ENCODE assay signal across 31 mouse cellular contexts in the genomic region with DNA sequence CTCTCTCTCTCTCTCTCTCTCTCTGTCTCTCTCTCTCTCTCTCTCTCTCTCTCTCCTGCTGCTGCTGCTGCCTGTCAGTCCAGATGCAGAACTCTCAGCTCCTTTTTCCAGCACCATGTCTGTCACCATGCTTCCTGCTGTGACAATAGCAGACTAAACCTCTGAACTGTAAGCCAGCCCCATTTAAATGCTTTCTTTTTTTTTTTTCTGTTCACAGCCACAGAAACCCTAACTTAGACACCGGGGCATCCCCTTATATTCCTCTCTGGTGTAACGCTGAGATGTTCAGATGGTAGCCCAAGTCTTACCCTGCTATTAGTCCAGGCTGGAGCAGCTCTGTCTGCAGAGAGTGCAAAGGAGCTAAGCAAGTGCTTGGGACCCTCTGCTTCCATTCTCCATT. TPM values are rescaled to one million over a fixed set of nuclear protein-coding genes. Genes with fewer than 3 reads are reported as not detected.
"Had no signal": no experiment of that assay in that cellular context is flagged by ENCODE, and none has a peak within 500 bp of the region (broad histone marks: within the 10 kb centered on the region; RNA-seq: fewer than 3 reads in every experiment).

No protein-coding gene starts in this region.

- H3K9ac ChIP-seq: limb, embryonic 12.5 days; limb, embryonic 13.5 days; limb, embryonic 15.5 days; liver, embryonic 12.5 days; liver, embryonic 13.5 days; liver, embryonic 14.5 days; liver, embryonic 15.5 days; liver, postnatal 0 days; lung, embryonic 14.5 days; lung, embryonic 15.5 days; midbrain, embryonic 12.5 days; midbrain, embryonic 13.5 days; midbrain, embryonic 15.5 days; neural tube, embryonic 12.5 days had no signal

- H3K27ac ChIP-seq: limb, embryonic 10.5 days; limb, embryonic 12.5 days; limb, embryonic 13.5 days; limb, embryonic 15.5 days; liver, embryonic 12.5 days; liver, embryonic 13.5 days; liver, embryonic 14.5 days; liver, embryonic 15.5 days; lung, embryonic 15.5 days; macrophage; midbrain, embryonic 10.5 days; midbrain, embryonic 12.5 days; midbrain, embryonic 13.5 days; midbrain, embryonic 15.5 days; neural tube, embryonic 12.5 days had no signal

- H3K27me3 ChIP-seq: limb, embryonic 12.5 days; limb, embryonic 13.5 days; limb, embryonic 15.5 days; liver, embryonic 12.5 days; liver, embryonic 13.5 days; liver, embryonic 15.5 days; lung, embryonic 15.5 days; midbrain, embryonic 12.5 days; midbrain, embryonic 13.5 days; midbrain, embryonic 15.5 days; neural tube, embryonic 12.5 days had no signal

- H3K4me3 ChIP-seq: limb, embryonic 10.5 days; limb, embryonic 12.5 days; limb, embryonic 13.5 days; limb, embryonic 15.5 days; liver, embryonic 12.5 days; liver, embryonic 13.5 days; liver, embryonic 15.5 days; lung, embryonic 15.5 days; megakaryocyte, embryonic 14.5 days; midbrain, embryonic 10.5 days; midbrain, embryonic 12.5 days; midbrain, embryonic 13.5 days; midbrain, embryonic 15.5 days; myocyte; neural tube, embryonic 12.5 days had no signal

- DNase-seq: left cerebral cortex, postnatal 4 days; liver, embryonic 13.5 days; liver, postnatal 0 days; lung, adult 18-20 months; lung, adult 2 months; lung, embryonic 14.5 days; lung, postnatal 10 days; lung, postnatal 14 days; lung, postnatal 36 days; lung, postnatal 4 days; midbrain, embryonic 14.5 days had no signal

- H3K36me3 ChIP-seq: limb, embryonic 10.5 days; limb, embryonic 12.5 days; limb, embryonic 13.5 days; limb, embryonic 15.5 days; liver, embryonic 12.5 days; liver, embryonic 13.5 days; liver, embryonic 15.5 days; lung, embryonic 15.5 days; midbrain, embryonic 10.5 days; midbrain, embryonic 12.5 days; midbrain, embryonic 13.5 days; midbrain, embryonic 15.5 days; neural tube, embryonic 12.5 days had no signal

- H3K9me3 ChIP-seq: limb, embryonic 10.5 days; limb, embryonic 12.5 days; limb, embryonic 13.5 days; limb, embryonic 15.5 days; liver, embryonic 12.5 days; liver, embryonic 13.5 days; liver, embryonic 15.5 days; lung, embryonic 15.5 days; megakaryocyte, embryonic 14.5 days; midbrain, embryonic 10.5 days; midbrain, embryonic 12.5 days; midbrain, embryonic 13.5 days; midbrain, embryonic 15.5 days; neural tube, embryonic 12.5 days had no signal

- H3K4me1 ChIP-seq: limb, embryonic 10.5 days; limb, embryonic 12.5 days; limb, embryonic 13.5 days; limb, embryonic 15.5 days; liver, embryonic 12.5 days; liver, embryonic 13.5 days; liver, embryonic 15.5 days; midbrain, embryonic 10.5 days; midbrain, embryonic 12.5 days; midbrain, embryonic 13.5 days; midbrain, embryonic 15.5 days; neural tube, embryonic 12.5 days had no signal

- H3K4me2 ChIP-seq: limb, embryonic 12.5 days; limb, embryonic 13.5 days; limb, embryonic 15.5 days; liver, embryonic 11.5 days; liver, embryonic 12.5 days; liver, embryonic 13.5 days; liver, embryonic 15.5 days; lung, embryonic 14.5 days; lung, embryonic 15.5 days; midbrain, embryonic 11.5 days; midbrain, embryonic 12.5 days; midbrain, embryonic 13.5 days; midbrain, embryonic 15.5 days; neural tube, embryonic 12.5 days had no signal

RNA-seq across cellular contexts. Expression of gene Vash1, which starts 54.3 kb away (rescaled TPM):
- total RNA-seq: megakaryocyte, adult 5-6 weeks; monocyte, adult 5-6 weeks had no signal
- polyA plus RNA-seq: macrophage had no signal
